Mouse (Mus musculus) liver, embryonic 14.5 days (tissue): ENCODE measurements around the gene Wnt6. TPM values are rescaled to one million over a fixed set of nuclear protein-coding genes. Genes with fewer than 3 reads are reported as not detected.
"Not testable (repeated sequence)": the region's sequence is repeated elsewhere in the genome, so short reads cannot be mapped to it uniquely, and the experiment has no call there.

Source experiments
- ATAC-seq: fragments of 200-750 bp; cut with Nextera tagmentation; 2 replicates; pipeline ENCODE4 v1.8.0; 2017; ENCODE audit warnings: moderate number of reproducible peaks, mild to moderate bottlenecking, moderate library complexity; ENCODE audit not compliant: insufficient read depth
- DNase-seq, 3 experiments: peaks; one replicate each; pipeline ENCODE4 v3.0.0-alpha.2; 2012 to 2013; ENCODE audit warnings: low read depth in 3 of 3, low spot score in 3 of 3
- H3K27ac ChIP-seq: fragments of 300-500 bp; sonication (generic); 2 replicates; pipeline ENCODE4 v1.5.1; 2014; ENCODE audit warnings: moderate library complexity, mild to moderate bottlenecking, control low read depth, inconsistent platforms
- H3K27me3 ChIP-seq: fragments of 300-500 bp; sonication (generic); 2 replicates; pipeline ENCODE4 v1.6.1; 2014; ENCODE audit warnings: mild to moderate bottlenecking, low read length, moderate library complexity; ENCODE audit not compliant: control insufficient read depth, insufficient read depth
- H3K36me3 ChIP-seq: fragments of 300-500 bp; sonication (generic); replicated peaks from 2 replicates; pipeline ENCODE4 v1.6.1; 2014; ENCODE audit warnings: low read depth; ENCODE audit not compliant: control insufficient read depth, insufficient read depth
- H3K4me1 ChIP-seq, 2 experiments: fragments of 200-500 bp in 1 of 2; fragments of 300-500 bp in 1 of 2; sonication (generic) in 1 of 2; replicated peaks; 2 replicates each; pipeline ENCODE4 v1.6.1; 2012 to 2014; ENCODE audit warnings: antibody characterized with exemption in 1 of 2, inconsistent platforms in 1 of 2, low read length in 1 of 2; ENCODE audit not compliant: control insufficient read depth in 2 of 2, insufficient read depth in 2 of 2
- H3K4me2 ChIP-seq: fragments of 300-500 bp; sonication (generic); 2 replicates; pipeline ENCODE4 v1.6.1; 2014; ENCODE audit warnings: low read depth, mild to moderate bottlenecking, control low read depth, moderate library complexity
- H3K4me3 ChIP-seq, 2 experiments: fragments of 200-500 bp in 1 of 2; fragments of 300-500 bp in 1 of 2; sonication (generic) in 1 of 2; 2 replicates each; pipeline ENCODE4 v1.5.1; 2012 to 2014; ENCODE audit warnings: low read depth in 2 of 2, low read length in 2 of 2, mild to moderate bottlenecking in 2 of 2, control low read depth in 1 of 2, inconsistent platforms in 1 of 2, moderate library complexity in 1 of 2; ENCODE audit not compliant: insufficient read depth in 1 of 2
- H3K9ac ChIP-seq: fragments of 300-500 bp; sonication (generic); replicated peaks from 2 replicates; pipeline ENCODE4 v1.6.1; 2014; ENCODE audit warnings: mild to moderate bottlenecking, control low read depth, moderate library complexity
- H3K9me3 ChIP-seq: fragments of 300-500 bp; sonication (generic); 2 replicates; pipeline ENCODE4 v1.6.1; 2016; ENCODE audit warnings: low read length, mixed read lengths; ENCODE audit not compliant: control insufficient read depth
- CTCF ChIP-seq: IDR thresholded peaks from 2 replicates; pipeline ENCODE4 v1.5.1; 2016; ENCODE audit warnings: antibody characterized with exemption, low read depth, control low read depth
- EP300 ChIP-seq: IDR thresholded peaks from 2 replicates; pipeline ENCODE4 v1.6.1; 2016; ENCODE audit warnings: antibody characterized with exemption, low read depth
- WGBS: fragments of 180-500 bp; shearing (Covaris S2); extraction: QIAGEN DNeasy Blood & Tissue Kit; methylation state at CpG from one replicate; pipeline ENCODE4 v1.1.7; 2014; ENCODE audit not compliant: insufficient replicate concordance; 5-methylcytosine and 5-hydroxymethylcytosine counted together
- polyA plus RNA-seq, 2 experiments: library from polyadenylated mRNA; depleted of rRNA in 1 of 2; stranded (reverse) in 1 of 2; unstranded in 1 of 2; fragments of >200 nt; fragmentation: Nextera tagmentation in 1 of 2; extraction: Ambion mirVana in 1 of 2; gene quantifications; 2 replicates each; pipeline versions ENCODE4 v1.2.1 to v1.2.3; 2012 to 2014

Gene Wnt6
- polyA plus RNA-seq, 2 experiments = 0.06 to 0.10 TPM

- Histone ChIP-seq H3K4me3 (no peak overlapping the region), H3K27me3 (peaks cover 60% of the 10 kb centered on the region), H3K4me2 (no peak overlapping the region), H3K9ac (no peak overlapping the region), H3K36me3 (no peaks in the 10 kb centered on the region), H3K27ac (no peak overlapping the region), H3K4me1 (no peaks in the 10 kb centered on the region), H3K9me3 (no peaks in the 10 kb centered on the region)
- no peak for DNase-seq
- 45% methylated on average over 10 of the region's 10 CpGs for WGBS
- peak; percentile 33; the same call in 1 of the 2 replicates for TF ChIP-seq CTCF
- no peak for TF ChIP-seq EP300
- ATAC-seq = no peak
These were observed 37.3 kb downstream of the Wnt6 start for GRCm38 (mm10) chr1:74809007-74809406.

- H3K36me3 ChIP-seq = no peaks in the 10 kb centered on the region
- no peak overlapping the region for H3K4me2 ChIP-seq
- H3K9me3 ChIP-seq = no peaks in the 10 kb centered on the region
- H3K27me3 ChIP-seq = peaks cover 3% of the 10 kb centered on the region; the same call in 1 of the 2 replicates
- DNase-seq (no peak), ATAC-seq (no peak)
- no peak overlapping the region for H3K9ac ChIP-seq
- no peak overlapping the region for H3K4me3 ChIP-seq
- no peak overlapping the region for H3K27ac ChIP-seq
- no peak for TF ChIP-seq EP300
- TF ChIP-seq CTCF = no peak
- H3K4me1 ChIP-seq = peaks cover 0 to 9% of the 10 kb centered on the region in 2 experiments; a peak in 2 of 4 replicates
- 63% methylated on average over 9 of the region's 9 CpGs for WGBS
These were observed 43.4 kb downstream of the Wnt6 start for GRCm38 (mm10) chr1:74814931-74815647.

- not testable (repeated sequence) for H3K27ac ChIP-seq, H3K4me3 ChIP-seq, H3K36me3 ChIP-seq, H3K4me1 ChIP-seq, H3K27me3 ChIP-seq, H3K9me3 ChIP-seq, ATAC-seq, H3K9ac ChIP-seq, DNase-seq, H3K4me2 ChIP-seq
- 68% methylated on average over 6 of the region's 6 CpGs for WGBS
These were observed 44.3 kb downstream of the Wnt6 start for GRCm38 (mm10) chr1:74815965-74816364.

- Histone ChIP-seq H3K9me3 (no peaks in the 10 kb centered on the region), H3K4me1 (peaks cover 0 to 9% of the 10 kb centered on the region in 2 experiments; a peak in 2 of 4 replicates), H3K36me3 (no peaks in the 10 kb centered on the region), H3K4me2 (peak overlapping the region; percentile 70), H3K4me3 (peak overlapping the region; percentile 62 to 71), H3K27ac (no peak overlapping the region), H3K9ac (peak overlapping the region; percentile 69), H3K27me3 (no peaks in the 10 kb centered on the region)
- TF ChIP-seq CTCF (no peak), EP300 (no peak)
- ATAC-seq (peak; percentile 83), DNase-seq (peak; percentile 65 to 69 (median 68))
- WGBS = 8% methylated on average over 38 of the region's 38 CpGs
These were observed 45.0 kb downstream of the Wnt6 start for GRCm38 (mm10) chr1:74816612-74817199.

GRCm38 (mm10) chr1:74817219-74817618, 45.5 kb downstream of the Wnt6 start:
- no peaks in the 10 kb centered on the region for H3K27me3 ChIP-seq
- peak overlapping the region; percentile 70 for H3K4me2 ChIP-seq
- H3K9ac ChIP-seq = peak overlapping the region; percentile 69
- TF ChIP-seq EP300 (no peak), CTCF (no peak)
- H3K9me3 ChIP-seq = no peaks in the 10 kb centered on the region
- peaks cover 0 to 9% of the 10 kb centered on the region in 2 experiments; a peak in 2 of 4 replicates for H3K4me1 ChIP-seq
- DNase-seq (no peak), ATAC-seq (peak; percentile 23; the same call in 1 of the 2 replicates)
- WGBS = 14% methylated on average over 14 of the region's 14 CpGs
- H3K27ac ChIP-seq = no peak overlapping the region
- no peaks in the 10 kb centered on the region for H3K36me3 ChIP-seq
- peak overlapping the region; percentile 62 to 71 for H3K4me3 ChIP-seq
